Mouse (Mus musculus) thymus, postnatal 25 days (tissue): ENCODE data around the gene Coro7.
A peak's percentile ranks its signal among the peaks of the same experiment; 100 is the strongest.

Source experiments
- DNase-seq: peaks from one replicate; pipeline ENCODE4 v3.0.0; 2022

The Coro7 gene

GRCm38 (mm10) chr16:4611193-4611592, 68.4 kb downstream of the Coro7 start:
- no peak for DNase-seq

GRCm38 (mm10) chr16:4608532-4609059, 71.0 kb downstream of the Coro7 start:
- DNase-seq = no peak

- peak; percentile 85 for DNase-seq
Measured at GRCm38 (mm10) chr16:4607818-4608531, 71.6 kb downstream of the Coro7 start.

- no peak for DNase-seq
Measured at GRCm38 (mm10) chr16:4606431-4607084, 73.0 kb downstream of the Coro7 start.

GRCm38 (mm10) chr16:4605514-4606131, 74.0 kb downstream of the Coro7 start:
- no peak for DNase-seq

GRCm38 (mm10) chr16:4604293-4604837, 75.2 kb downstream of the Coro7 start:
- no peak for DNase-seq

GRCm38 (mm10) chr16:4603453-4603837, 76.1 kb downstream of the Coro7 start:
- no peak for DNase-seq

GRCm38 (mm10) chr16:4602766-4603452, 76.7 kb downstream of the Coro7 start:
- DNase-seq = no peak

- no peak for DNase-seq
Measured at GRCm38 (mm10) chr16:4602189-4602588, 77.4 kb downstream of the Coro7 start.

- DNase-seq = no peak
Measured at GRCm38 (mm10) chr16:4600701-4601310, 78.8 kb downstream of the Coro7 start.

- DNase-seq = no peak
Measured at GRCm38 (mm10) chr16:4599616-4600015, 80.0 kb downstream of the Coro7 start.

- no peak for DNase-seq
Measured at GRCm38 (mm10) chr16:4598891-4599543, 80.6 kb downstream of the Coro7 start.

- DNase-seq = no peak
Measured at GRCm38 (mm10) chr16:4598041-4598440, 81.5 kb downstream of the Coro7 start.

GRCm38 (mm10) chr16:4597296-4597695, 82.3 kb downstream of the Coro7 start:
- no peak for DNase-seq

GRCm38 (mm10) chr16:4596836-4597235, 82.7 kb downstream of the Coro7 start:
- no peak for DNase-seq

- no peak for DNase-seq
Measured at GRCm38 (mm10) chr16:4596141-4596728, 83.3 kb downstream of the Coro7 start.

GRCm38 (mm10) chr16:4595527-4595963, 84.0 kb downstream of the Coro7 start:
- no peak for DNase-seq

- no peak for DNase-seq
Measured at GRCm38 (mm10) chr16:4594814-4595526, 84.6 kb downstream of the Coro7 start.

GRCm38 (mm10) chr16:4593971-4594813, 85.4 kb downstream of the Coro7 start, which contains the start of gene Glis2:
Gene Glis2, plus strand, starts transcription at chr16:4594713.
- peak; percentile 48 for DNase-seq
